Mouse (Mus musculus) MEL (cell line): ENCODE results near the gene Kif5a. TPM values are rescaled to one million over a fixed set of nuclear protein-coding genes. Genes with fewer than 3 reads are reported as not detected.
A peak's percentile ranks its signal among the peaks of the same experiment; 100 is the strongest.

Source experiments
- DNase-seq: peaks from one replicate; pipeline ENCODE4 v3.0.0; 2011; ENCODE audit warnings: low read depth, low spot score
- H3K27ac ChIP-seq: 2 replicates; pipeline ENCODE4 v1.5.1; 2012; ENCODE audit warnings: low read depth, mild to moderate bottlenecking, control low read depth, low read length, moderate library complexity; ENCODE audit not compliant: control insufficient read depth
- H3K27me3 ChIP-seq, 2 experiments: fragments of 150-350 bp in 1 of 2; sonication (generic) in 1 of 2; 2 replicates each; pipeline ENCODE4 v1.6.1; 2012; ENCODE audit warnings: low read length in 2 of 2, mild to moderate bottlenecking in 2 of 2, improper control_type of control experiment in 1 of 2, moderate library complexity in 1 of 2; ENCODE audit not compliant: insufficient read depth in 2 of 2, control insufficient read depth in 1 of 2
- H3K36me3 ChIP-seq, 2 experiments: 2 replicates each; pipeline ENCODE4 v1.6.1; 2012 to 2014; ENCODE audit warnings: low read length in 2 of 2, improper control_type of control experiment in 1 of 2, inconsistent platforms in 1 of 2, mild to moderate bottlenecking in 1 of 2; ENCODE audit not compliant: insufficient read depth in 2 of 2, control insufficient read depth in 1 of 2
- H3K4me1 ChIP-seq, 2 experiments: fragments of 150-350 bp in 1 of 2; sonication (generic) in 1 of 2; 2 replicates each; pipeline ENCODE4 v1.6.1; 2012; ENCODE audit warnings: low read length in 2 of 2, improper control_type of control experiment in 1 of 2, mild to moderate bottlenecking in 1 of 2; ENCODE audit not compliant: insufficient read depth in 2 of 2, control insufficient read depth in 1 of 2
- H3K4me3 ChIP-seq, 2 experiments: fragments of 150-350 bp in 1 of 2; sonication (generic) in 1 of 2; 2 replicates each; pipeline ENCODE4 v1.5.1; 2012; ENCODE audit warnings: low read depth in 2 of 2, low read length in 2 of 2, mild to moderate bottlenecking in 2 of 2, moderate library complexity in 2 of 2, control low read depth in 1 of 2, improper control_type of control experiment in 1 of 2; ENCODE audit not compliant: control insufficient read depth in 1 of 2, insufficient read depth in 1 of 2
- H3K79me2 ChIP-seq: 2 replicates; pipeline ENCODE4 v1.6.1; 2012; ENCODE audit warnings: mild to moderate bottlenecking, low read length, moderate library complexity; ENCODE audit not compliant: control insufficient read depth, poor library complexity, insufficient read depth
- H3K9ac ChIP-seq: 2 replicates; pipeline ENCODE4 v1.6.1; 2012; ENCODE audit warnings: low read depth, mild to moderate bottlenecking, control low read depth, low read length, moderate library complexity; ENCODE audit not compliant: control insufficient read depth, poor library complexity, severe bottlenecking
- H3K9me3 ChIP-seq: fragments of 150-350 bp; sonication (generic); replicated peaks from 2 replicates; pipeline ENCODE4 v1.6.1; 2012; ENCODE audit warnings: mild to moderate bottlenecking, low read length, improper control_type of control experiment, moderate library complexity; ENCODE audit not compliant: insufficient read depth
- BHLHE40 ChIP-seq: IDR thresholded peaks from 2 replicates; pipeline ENCODE4 v1.6.1; 2012; ENCODE audit warnings: low read depth, mild to moderate bottlenecking, inconsistent platforms, low read length, improper control_type of control experiment, borderline replicate concordance
- CHD1 ChIP-seq: IDR thresholded peaks from 2 replicates; pipeline ENCODE4 v1.6.1; 2012; ENCODE audit warnings: low read depth, mild to moderate bottlenecking, inconsistent platforms, low read length, improper control_type of control experiment
- CHD2 ChIP-seq: IDR thresholded peaks from 2 replicates; pipeline ENCODE4 v1.6.1; 2011; ENCODE audit warnings: low read length, improper control_type of control experiment
- CTCF ChIP-seq, 3 experiments: IDR thresholded peaks in 2 of 3; conservative IDR thresholded peaks in 1 of 3; 2 replicates each; pipeline ENCODE4 v1.5.1; 2011 to 2012; ENCODE audit warnings: low read length in 3 of 3, low read depth in 2 of 3, mild to moderate bottlenecking in 2 of 3, improper control_type of control experiment in 1 of 3, inconsistent platforms in 1 of 3, mixed read lengths in 1 of 3, moderate library complexity in 1 of 3; ENCODE audit not compliant: control insufficient read depth in 1 of 3, insufficient read depth in 1 of 3, poor library complexity in 1 of 3, severe bottlenecking in 1 of 3
- E2F4 ChIP-seq: IDR thresholded peaks from 2 replicates; pipeline ENCODE4 v1.6.1; 2011; ENCODE audit warnings: low read depth, low read length, improper control_type of control experiment, borderline replicate concordance
- ELF1 ChIP-seq: IDR thresholded peaks from 2 replicates; pipeline ENCODE4 v1.6.1; 2014; ENCODE audit warnings: low read depth, mild to moderate bottlenecking, inconsistent platforms, low read length, improper control_type of control experiment, moderate library complexity
- EP300 ChIP-seq, 2 experiments: IDR thresholded peaks; 2 replicates each; pipeline ENCODE4 v1.6.1; 2011; ENCODE audit warnings: improper control_type of control experiment in 2 of 2, low read length in 2 of 2, low read depth in 1 of 2, mild to moderate bottlenecking in 1 of 2
- ETS1 ChIP-seq: IDR thresholded peaks from 2 replicates; pipeline ENCODE4 v1.6.1; 2012; ENCODE audit warnings: low read depth, mild to moderate bottlenecking, inconsistent platforms, low read length, improper control_type of control experiment, moderate library complexity
- GATA1 ChIP-seq: IDR thresholded peaks from 2 replicates; pipeline ENCODE4 v1.6.1; 2011; ENCODE audit warnings: low read depth, low read length, improper control_type of control experiment
- HCFC1 ChIP-seq: IDR thresholded peaks from 2 replicates; pipeline ENCODE4 v1.6.1; 2012; ENCODE audit warnings: low read depth, mild to moderate bottlenecking, inconsistent platforms, low read length, improper control_type of control experiment, moderate library complexity
- KAT2A ChIP-seq: conservative IDR thresholded peaks from 2 replicates; pipeline ENCODE4 v1.6.1; 2012; ENCODE audit warnings: low read depth, low read length, improper control_type of control experiment, inconsistent platforms
- MAFK ChIP-seq: IDR thresholded peaks from 2 replicates; pipeline ENCODE4 v1.6.1; 2011; ENCODE audit warnings: low read depth, mild to moderate bottlenecking, low read length, improper control_type of control experiment, borderline replicate concordance
- MAZ ChIP-seq: IDR thresholded peaks from 2 replicates; pipeline ENCODE4 v1.6.1; 2012; ENCODE audit warnings: low read depth, mild to moderate bottlenecking, inconsistent platforms, low read length, improper control_type of control experiment
- MXI1 ChIP-seq: IDR thresholded peaks from 2 replicates; pipeline ENCODE4 v1.6.1; 2011; ENCODE audit warnings: mild to moderate bottlenecking, low read depth, low read length, improper control_type of control experiment
- MYB ChIP-seq: IDR thresholded peaks from 2 replicates; pipeline ENCODE4 v1.6.1; 2011; ENCODE audit warnings: mild to moderate bottlenecking, low read depth, low read length, improper control_type of control experiment
- NELFE ChIP-seq: IDR thresholded peaks from 2 replicates; pipeline ENCODE4 v1.6.1; 2011; ENCODE audit warnings: low read depth, low read length, improper control_type of control experiment
- NRF1 ChIP-seq: IDR thresholded peaks from 2 replicates; pipeline ENCODE4 v1.6.1; 2014; ENCODE audit warnings: low read depth, mild to moderate bottlenecking, inconsistent platforms, low read length, improper control_type of control experiment, moderate library complexity; ENCODE audit not compliant: poor library complexity, insufficient read depth, severe bottlenecking
- POLR2A ChIP-seq, 2 experiments: IDR thresholded peaks; 2 replicates each; pipeline ENCODE4 v1.6.1; 2011 to 2012; ENCODE audit warnings: low read length in 2 of 2, mild to moderate bottlenecking in 2 of 2, control low read depth in 1 of 2, improper control_type of control experiment in 1 of 2, low read depth in 1 of 2, moderate library complexity in 1 of 2; ENCODE audit not compliant: control insufficient read depth in 1 of 2, insufficient read depth in 1 of 2, poor library complexity in 1 of 2
- POLR2AphosphoS2 ChIP-seq: IDR thresholded peaks from 2 replicates; pipeline ENCODE4 v1.6.1; 2011; ENCODE audit warnings: low read length, improper control_type of control experiment
- POLR2AphosphoS5 ChIP-seq: IDR thresholded peaks from 2 replicates; pipeline ENCODE4 v1.6.1; 2012; ENCODE audit warnings: low read depth, borderline replicate concordance, mild to moderate bottlenecking, inconsistent platforms, low read length, moderate library complexity, mixed read lengths
- RAD21 ChIP-seq: IDR thresholded peaks from 2 replicates; pipeline ENCODE4 v1.6.1; 2011; ENCODE audit warnings: mild to moderate bottlenecking, low read depth, low read length, improper control_type of control experiment
- SIN3A ChIP-seq: IDR thresholded peaks from 2 replicates; pipeline ENCODE4 v1.6.1; 2012; ENCODE audit warnings: low read length, improper control_type of control experiment, inconsistent platforms
- SMC3 ChIP-seq: IDR thresholded peaks from 2 replicates; pipeline ENCODE4 v1.6.1; 2011; ENCODE audit warnings: low read depth, low read length, improper control_type of control experiment
- TAL1 ChIP-seq: IDR thresholded peaks from 2 replicates; pipeline ENCODE4 v1.6.1; 2012; ENCODE audit warnings: mild to moderate bottlenecking, inconsistent platforms, low read length, moderate library complexity, mixed read lengths
- TBP ChIP-seq: IDR thresholded peaks from 2 replicates; pipeline ENCODE4 v1.8.0; 2011; ENCODE audit warnings: low read depth, low read length, improper control_type of control experiment
- TCF12 ChIP-seq: IDR thresholded peaks from 2 replicates; pipeline ENCODE4 v1.6.1; 2014; ENCODE audit warnings: low read depth, mild to moderate bottlenecking, inconsistent platforms, low read length, improper control_type of control experiment, moderate library complexity
- UBTF ChIP-seq: IDR thresholded peaks from 2 replicates; pipeline ENCODE4 v1.6.1; 2012; ENCODE audit warnings: low read depth, mild to moderate bottlenecking, inconsistent platforms, low read length, improper control_type of control experiment, moderate library complexity, borderline replicate concordance; ENCODE audit not compliant: insufficient read depth
- USF2 ChIP-seq, 2 experiments: IDR thresholded peaks; 2 replicates each; pipeline ENCODE4 v1.6.1; 2011 to 2012; ENCODE audit warnings: improper control_type of control experiment in 2 of 2, low read length in 2 of 2, borderline replicate concordance in 1 of 2, inconsistent platforms in 1 of 2, low read depth in 1 of 2, mild to moderate bottlenecking in 1 of 2; ENCODE audit not compliant: insufficient read depth in 1 of 2
- ZMIZ1 ChIP-seq: IDR thresholded peaks from 2 replicates; pipeline ENCODE4 v1.6.1; 2012; ENCODE audit warnings: low read depth, mild to moderate bottlenecking, inconsistent platforms, low read length, improper control_type of control experiment, moderate library complexity
- ZNF384 ChIP-seq: IDR thresholded peaks from 2 replicates; pipeline ENCODE4 v1.6.1; 2012; ENCODE audit warnings: low read depth, mild to moderate bottlenecking, inconsistent platforms, low read length, improper control_type of control experiment
- polyA plus RNA-seq, 2 experiments: library from polyadenylated mRNA; stranded (reverse) in 1 of 2; unstranded in 1 of 2; fragments of >175 nt in 1 of 2; fragments of >200 nt in 1 of 2; gene quantifications; 2 replicates each; pipeline versions ENCODE4 v1.2.1 to v1.2.4; 2012; ENCODE audit warnings: low replicate concordance in 2 of 2, low read depth in 1 of 2; ENCODE audit not compliant: insufficient read length in 2 of 2, insufficient read depth in 1 of 2, missing spikeins in 1 of 2
- total RNA-seq: library from RNA; depleted of rRNA; stranded (reverse); fragments of 300-350 nt; gene quantifications from 2 replicates; pipeline ENCODE4 v1.2.3, GENCODE M21; 2012

Gene Kif5a
- total and polyA plus RNA-seq, 3 experiments = 0.42 to 1.3 TPM; not detected in 1

- TF ChIP-seq CHD2 (0 out of 2 replicates have a peak, but pooled peaks have one; percentile 15), CTCF (IDR thresholded peaks at IDR 0.05 in 2 of 3, conservative IDR thresholded peaks at IDR 0.05 in 1 of 3; ENCODE audit: control insufficient read depth in 1 of 3, insufficient read depth in 1 of 3, low read depth in 2 of 3, low read length in 3 of 3, poor library complexity in 1 of 3, severe bottlenecking in 1 of 3) (no peak), HCFC1 (no peak; the same call in 1 of the 2 replicates), NELFE (peak; percentile 25), USF2 (IDR thresholded peaks at IDR 0.05; ENCODE audit: borderline replicate concordance in 1 of 2, insufficient read depth in 1 of 2, low read depth in 1 of 2, low read length in 2 of 2) (no peak)
Observed at GRCm38 (mm10) chr10:127290930-127291880, 28.1 kb upstream of the Kif5a start (continued).

- peaks cover 18 to 22% of the 10 kb centered on the region in 2 experiments for H3K36me3 ChIP-seq
- H3K27me3 ChIP-seq = no peaks in the 10 kb centered on the region
- H3K9ac ChIP-seq = peak overlapping the region; percentile 93
- peak overlapping the region; percentile 55 to 88 for H3K4me3 ChIP-seq
- H3K9me3 ChIP-seq = no peaks in the 10 kb centered on the region
- peaks cover 68% of the 10 kb centered on the region for H3K79me2 ChIP-seq
- peak; percentile 100 for DNase-seq
- H3K4me1 ChIP-seq = peaks cover 0 to 23% of the 10 kb centered on the region in 2 experiments; a peak in 2 of 4 replicates
- peak overlapping the region; percentile 100 for H3K27ac ChIP-seq
- TF ChIP-seq KAT2A (0 out of 2 replicates have a peak, but pooled peaks have one; percentile 44), POLR2AphosphoS5 (peak; percentile 99), MYB (peak; percentile 99), UBTF (no peak), NRF1 (peak; percentile 97), CHD1 (no peak), ZMIZ1 (peak; percentile 100), SIN3A (peak; percentile 89), MXI1 (0 out of 2 replicates have a peak, but pooled peaks have one; percentile 52), MAZ (peak; percentile 96), ELF1 (peak; percentile 99), POLR2A (IDR thresholded peaks at IDR 0.05; ENCODE audit: control insufficient read depth in 1 of 2, insufficient read depth in 1 of 2, low read depth in 1 of 2, low read length in 2 of 2, poor library complexity in 1 of 2) (peak; percentile 99 to 100), ETS1 (peak; percentile 87), POLR2AphosphoS2 (peak; percentile 100), TCF12 (peak; percentile 51; the same call in 1 of the 2 replicates), TAL1 (no peak), CHD2 (peak; percentile 64), GATA1 (peak; percentile 81), SMC3 (no peak), EP300 (IDR thresholded peaks at IDR 0.05; ENCODE audit: low read depth in 1 of 2, low read length in 2 of 2) (peak; percentile 59 to 85; a peak in 3 of 4 replicates), MAFK (no peak), ZNF384 (no peak), RAD21 (no peak), CTCF (IDR thresholded peaks at IDR 0.05 in 2 of 3, conservative IDR thresholded peaks at IDR 0.05 in 1 of 3; ENCODE audit: control insufficient read depth in 1 of 3, insufficient read depth in 1 of 3, low read depth in 2 of 3, low read length in 3 of 3, poor library complexity in 1 of 3, severe bottlenecking in 1 of 3) (no peak), USF2 (IDR thresholded peaks at IDR 0.05; ENCODE audit: borderline replicate concordance in 1 of 2, insufficient read depth in 1 of 2, low read depth in 1 of 2, low read length in 2 of 2) (no peak; a peak in 1 of 4 replicates), E2F4 (no peak), TBP (peak; percentile 99), BHLHE40 (peak; percentile 84)
Observed at GRCm38 (mm10) chr10:127290307-127290929, 27.3 kb upstream of the Kif5a start.
